Mouse (Mus musculus) cerebellum, postnatal 4 days (tissue): ENCODE measurements around the gene Aloxe3.
A peak's percentile ranks its signal among the peaks of the same experiment; 100 is the strongest.

Source experiments
- DNase-seq, 2 experiments: peaks; one replicate each; pipeline ENCODE4 v3.0.0; 2022; ENCODE audit warnings: low spot score in 2 of 2, mixed read lengths in 1 of 2

Aloxe3 gene

GRCm38 (mm10) chr11:69174722-69175121, 49.0 kb downstream of the Aloxe3 start:
- no peak for DNase-seq

GRCm38 (mm10) chr11:69178525-69178924, 52.8 kb downstream of the Aloxe3 start:
- no peak for DNase-seq

- no peak for DNase-seq
These were observed 53.8 kb downstream of the Aloxe3 start for GRCm38 (mm10) chr11:69179512-69179911.

- no peak for DNase-seq
These were observed 54.4 kb downstream of the Aloxe3 start for GRCm38 (mm10) chr11:69180120-69180519.

GRCm38 (mm10) chr11:69185031-69185430, 59.3 kb downstream of the Aloxe3 start:
- no peak for DNase-seq

- no peak for DNase-seq
These were observed 60.2 kb downstream of the Aloxe3 start for GRCm38 (mm10) chr11:69185936-69186335.

GRCm38 (mm10) chr11:69192840-69193239, 67.1 kb downstream of the Aloxe3 start:
- DNase-seq: peak in 1 of 2 experiments; percentile 37

GRCm38 (mm10) chr11:69196766-69197165, 71.1 kb downstream of the Aloxe3 start:
- no peak for DNase-seq

- no peak for DNase-seq
These were observed 71.5 kb downstream of the Aloxe3 start for GRCm38 (mm10) chr11:69197194-69197593.

- DNase-seq: no peak
These were observed 72.0 kb downstream of the Aloxe3 start, which contains the start of gene Alox8 for GRCm38 (mm10) chr11:69197743-69198142. Alox8 (minus strand) TSS chr11:69197843.
